Mouse (Mus musculus) embryonic facial prominence, embryonic 15.5 days (tissue): ENCODE results near the gene Selenoo. TPM values are rescaled to one million over a fixed set of nuclear protein-coding genes. Genes with fewer than 3 reads are reported as not detected.

Experiments
- ATAC-seq: fragments of 200-750 bp; cut with Nextera tagmentation; 2 replicates; pipeline ENCODE4 v1.8.0; 2017; ENCODE audit warnings: low read depth, moderate TSS enrichment; ENCODE audit not compliant: insufficient number of reproducible peaks, low FRiP score, low TSS enrichment
- H3K27ac ChIP-seq: fragments of 300-500 bp; sonication (generic); replicated peaks from 2 replicates; pipeline ENCODE4 v1.5.1; 2015; ENCODE audit warnings: mild to moderate bottlenecking, inconsistent platforms
- H3K27me3 ChIP-seq: fragments of 300-500 bp; sonication (generic); 2 replicates; pipeline ENCODE4 v1.6.1; 2015; ENCODE audit warnings: inconsistent platforms
- H3K36me3 ChIP-seq: fragments of 300-500 bp; sonication (generic); 2 replicates; pipeline ENCODE4 v1.6.1; 2015; ENCODE audit warnings: mild to moderate bottlenecking, inconsistent platforms
- H3K4me1 ChIP-seq: fragments of 300-500 bp; sonication (generic); 2 replicates; pipeline ENCODE4 v1.6.1; 2015; ENCODE audit warnings: inconsistent platforms
- H3K4me2 ChIP-seq: fragments of 300-500 bp; sonication (generic); replicated peaks from 2 replicates; pipeline ENCODE4 v1.6.1; 2015; ENCODE audit warnings: mild to moderate bottlenecking, inconsistent platforms
- H3K4me3 ChIP-seq: fragments of 300-500 bp; sonication (generic); replicated peaks from 2 replicates; pipeline ENCODE4 v1.5.1; 2015; ENCODE audit warnings: mild to moderate bottlenecking, inconsistent platforms
- H3K9ac ChIP-seq: fragments of 300-500 bp; sonication (generic); 2 replicates; pipeline ENCODE4 v1.6.1; 2015; ENCODE audit warnings: inconsistent platforms
- H3K9me3 ChIP-seq: fragments of 300-500 bp; sonication (generic); replicated peaks from 2 replicates; pipeline ENCODE4 v1.6.1; 2016; ENCODE audit warnings: inconsistent platforms
- WGBS: fragments of 180-500 bp; shearing (Covaris S2); methylation state at CpG from one replicate; pipeline ENCODE4 v1.1.7; 2015; 5-methylcytosine and 5-hydroxymethylcytosine counted together
- polyA plus RNA-seq: library from polyadenylated mRNA; unstranded; fragments of >200 nt; fragmentation: Nextera tagmentation; extraction: Ambion mirVana; gene quantifications from 2 replicates; pipeline ENCODE4 v1.2.1, GENCODE M21; 2015

The Selenoo gene
- polyA plus RNA-seq, 1 experiment from 2014 or later, result 20.7 TPM

DNA sequence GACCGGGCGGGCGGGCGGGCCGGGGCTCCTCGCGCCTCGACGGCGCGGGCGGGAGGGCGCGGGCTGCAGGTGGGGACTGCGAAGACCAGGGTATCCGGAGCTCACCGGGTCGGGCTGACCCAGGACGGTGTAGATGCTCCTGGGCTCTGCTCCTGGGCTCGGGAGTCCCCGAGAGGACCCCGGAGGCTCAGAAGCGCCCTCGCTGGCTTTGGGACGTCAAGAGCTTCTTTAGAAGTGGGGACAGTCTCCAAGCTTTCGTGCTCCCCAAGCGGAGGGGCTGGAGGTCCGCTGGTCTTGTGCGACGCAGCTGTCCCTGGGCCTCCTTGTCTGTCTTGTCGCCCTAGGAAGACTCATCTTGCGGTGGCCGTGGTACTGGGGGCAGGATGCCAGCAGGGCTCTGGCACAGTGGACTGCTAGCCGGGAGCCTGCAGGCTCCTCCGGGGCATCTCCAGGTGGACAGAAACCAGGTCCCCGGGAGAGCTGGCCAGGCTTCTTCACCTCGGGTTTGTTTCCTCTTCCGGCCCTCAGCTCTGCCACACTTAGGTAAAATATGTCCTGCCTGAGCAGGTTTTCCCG is 12.6 kb upstream of the Selenoo start:
- Histone ChIP-seq H3K4me2 (peak overlapping the region; percentile 89), H3K36me3 (peaks cover 5% of the 10 kb centered on the region), H3K4me1 (peaks cover 40% of the 10 kb centered on the region), H3K27me3 (no peaks in the 10 kb centered on the region), H3K9ac (peak overlapping the region; percentile 93), H3K4me3 (peak overlapping the region; percentile 78), H3K9me3 (no peaks in the 10 kb centered on the region), H3K27ac (peak overlapping the region; percentile 88)
- WGBS, result 0% methylated on average over 38 of the region's 39 CpGs
- peak; percentile 49 for ATAC-seq

DNA sequence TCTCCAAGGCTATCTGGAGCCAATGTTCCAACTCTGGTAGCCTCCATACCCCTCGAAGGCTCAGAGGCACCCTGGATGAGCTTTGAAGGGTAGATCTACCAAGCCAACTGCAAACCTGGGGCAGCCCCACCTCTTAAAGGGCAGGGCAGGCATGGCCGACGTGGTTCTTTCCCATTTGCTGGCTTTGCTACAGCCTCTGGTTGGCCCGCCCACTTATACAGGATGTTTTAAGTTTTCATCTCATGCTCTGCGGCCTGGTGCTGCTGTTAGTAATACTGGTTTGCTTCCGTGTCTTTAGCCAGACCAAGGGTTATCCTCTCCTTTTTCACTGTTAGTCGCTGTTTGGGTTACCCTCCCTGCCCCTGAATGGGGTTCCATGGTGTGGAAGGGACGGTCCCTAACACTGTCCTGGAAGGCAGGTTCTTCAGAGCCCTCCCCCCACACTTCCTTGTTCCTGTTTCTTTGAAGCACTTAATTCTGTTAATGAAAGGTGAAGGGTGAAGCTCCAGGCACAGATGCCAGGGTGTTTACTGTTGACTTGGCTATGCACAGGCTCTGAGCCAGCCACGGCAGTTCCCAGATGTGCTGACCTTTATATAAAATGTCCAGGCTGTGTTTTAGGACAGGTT is 10.6 kb upstream of the Selenoo start:
- H3K4me3 ChIP-seq, result no peak overlapping the region
- H3K9ac ChIP-seq, result no peak overlapping the region
- H3K4me2 ChIP-seq, result peak overlapping the region; percentile 89
- no peak for ATAC-seq
- peaks cover 40% of the 10 kb centered on the region for H3K4me1 ChIP-seq
- H3K9me3 ChIP-seq, result no peaks in the 10 kb centered on the region
- 50% methylated on average over 9 of the region's 9 CpGs for WGBS
- peaks cover 25% of the 10 kb centered on the region for H3K36me3 ChIP-seq
- 0 out of 2 replicates have a peak overlapping the region, but pooled peaks have one; percentile 11 for H3K27ac ChIP-seq
- H3K27me3 ChIP-seq, result no peaks in the 10 kb centered on the region

DNA sequence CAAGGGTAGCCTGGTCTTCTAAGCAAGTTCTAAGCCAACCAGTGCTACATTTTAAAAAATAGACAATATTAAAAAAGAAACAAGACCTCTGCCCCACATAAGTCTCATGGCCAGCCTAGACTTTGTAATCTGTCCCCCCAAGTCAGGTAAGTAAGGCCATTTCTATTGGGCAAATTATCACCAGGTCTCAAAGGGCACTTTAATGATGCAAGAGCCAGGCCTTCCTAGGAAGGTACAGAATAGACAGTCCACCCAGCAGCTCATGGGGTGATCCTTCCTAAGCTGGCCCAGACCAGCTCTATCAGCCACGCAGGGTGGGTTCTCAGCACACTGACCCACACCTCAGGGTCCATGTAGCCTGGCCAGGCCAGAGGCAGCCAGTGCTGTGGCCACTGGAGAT is 5.0 kb upstream of the Selenoo start:
- no peak overlapping the region for H3K4me2 ChIP-seq
- no peak for ATAC-seq
- H3K27ac ChIP-seq, result no peak overlapping the region
- H3K27me3 ChIP-seq, result no peaks in the 10 kb centered on the region
- H3K4me3 ChIP-seq, result no peak overlapping the region
- peaks cover 11% of the 10 kb centered on the region for H3K4me1 ChIP-seq
- peaks cover 58% of the 10 kb centered on the region for H3K36me3 ChIP-seq
- no peaks in the 10 kb centered on the region for H3K9me3 ChIP-seq
- 100% methylated on average over 1 of the region's 1 CpGs for WGBS
- no peak overlapping the region for H3K9ac ChIP-seq

DNA sequence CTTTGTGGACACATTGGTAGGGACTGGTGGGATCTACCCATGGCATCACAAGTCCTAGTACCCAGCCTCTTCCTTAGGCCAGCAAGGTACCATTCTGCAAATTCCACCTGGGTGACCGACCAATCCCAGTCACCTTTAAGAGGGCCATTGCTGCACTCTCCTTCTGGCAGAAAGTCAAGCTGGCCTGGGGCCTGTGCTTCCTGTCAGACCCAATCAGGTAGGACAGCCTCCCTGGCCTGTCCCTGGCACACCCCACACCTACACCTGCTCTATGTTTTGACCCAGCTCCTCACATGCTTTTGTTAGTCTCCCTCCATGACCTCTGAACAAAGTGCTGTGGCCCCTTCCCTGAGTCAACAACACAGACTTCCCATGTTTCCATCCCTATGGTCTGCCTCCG is 4.1 kb upstream of the Selenoo start:
- no peaks in the 10 kb centered on the region for H3K27me3 ChIP-seq
- no peak overlapping the region for H3K9ac ChIP-seq
- no peak overlapping the region for H3K27ac ChIP-seq
- ATAC-seq, result no peak
- no peaks in the 10 kb centered on the region for H3K9me3 ChIP-seq
- no peak overlapping the region for H3K4me3 ChIP-seq
- H3K4me1 ChIP-seq, result peaks cover 16% of the 10 kb centered on the region
- H3K36me3 ChIP-seq, result peaks cover 58% of the 10 kb centered on the region
- H3K4me2 ChIP-seq, result no peak overlapping the region
- 88% methylated on average over 2 of the region's 2 CpGs for WGBS

GRCm38 (mm10) chr15:89089248-89090051 is 566 bp downstream of the Selenoo start:
- H3K36me3 ChIP-seq, result peaks cover 46% of the 10 kb centered on the region
- H3K9ac ChIP-seq, result peak overlapping the region; percentile 88
- ATAC-seq, result peak; percentile 25; the same call in 1 of the 2 replicates
- peak overlapping the region; percentile 95 for H3K4me2 ChIP-seq
- no peaks in the 10 kb centered on the region for H3K9me3 ChIP-seq
- H3K4me3 ChIP-seq, result peak overlapping the region; percentile 75
- H3K27me3 ChIP-seq, result no peaks in the 10 kb centered on the region
- H3K4me1 ChIP-seq, result peaks cover 26% of the 10 kb centered on the region
- H3K27ac ChIP-seq, result peak overlapping the region; percentile 71; the same call in 1 of the 2 replicates
- WGBS, result 2% methylated on average over 61 of the region's 68 CpGs

DNA sequence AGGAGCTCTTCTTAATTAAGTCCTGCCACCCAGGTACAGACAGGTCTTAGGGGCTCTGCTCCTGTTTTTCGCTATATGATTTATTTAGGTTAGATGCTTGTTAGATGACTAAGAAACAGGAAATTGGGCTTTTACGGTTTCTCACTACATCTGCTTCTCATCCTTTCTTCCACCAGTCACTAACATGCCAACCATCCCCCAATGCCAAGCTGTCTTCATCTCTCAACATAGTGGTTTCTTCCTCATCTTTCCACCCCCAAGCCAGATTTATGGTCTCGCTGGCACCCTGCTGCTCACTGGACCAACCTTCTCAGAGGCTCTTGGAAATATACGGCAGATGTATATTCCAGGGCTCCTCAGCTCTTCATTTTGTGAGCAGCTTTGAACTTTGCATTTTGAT is 1.8 kb downstream of the Selenoo start:
- Histone ChIP-seq H3K9ac (no peak overlapping the region), H3K4me1 (peaks cover 26% of the 10 kb centered on the region), H3K27ac (no peak overlapping the region), H3K9me3 (no peaks in the 10 kb centered on the region), H3K4me3 (no peak overlapping the region), H3K27me3 (no peaks in the 10 kb centered on the region), H3K4me2 (peak overlapping the region; percentile 95), H3K36me3 (peaks cover 46% of the 10 kb centered on the region)
- 69% methylated on average over 4 of the region's 4 CpGs for WGBS
- no peak for ATAC-seq

DNA sequence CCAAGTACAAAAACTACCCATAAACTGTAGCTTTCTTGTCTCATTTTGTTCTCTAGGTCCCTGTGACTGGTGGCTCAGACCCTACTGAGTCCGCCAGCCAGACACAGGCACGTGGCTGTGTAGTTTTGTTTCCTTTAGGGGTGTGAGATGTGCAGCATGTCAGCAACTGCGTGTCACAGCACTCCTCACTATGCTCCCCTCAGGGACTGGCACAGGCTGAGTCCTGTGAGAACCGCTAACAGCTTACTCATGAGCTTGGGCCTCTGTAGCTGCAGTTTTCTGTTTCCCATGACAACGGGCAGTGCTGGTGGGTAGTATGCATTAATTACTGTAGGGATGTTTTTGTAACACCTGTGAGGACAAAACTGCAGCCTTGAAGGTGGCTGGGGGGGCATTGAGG is 3.3 kb downstream of the Selenoo start:
- no peak for ATAC-seq
- Histone ChIP-seq H3K4me2 (no peak overlapping the region), H3K27me3 (no peaks in the 10 kb centered on the region), H3K36me3 (peaks cover 51% of the 10 kb centered on the region), H3K4me1 (peaks cover 26% of the 10 kb centered on the region), H3K9me3 (no peaks in the 10 kb centered on the region), H3K4me3 (no peak overlapping the region), H3K9ac (no peak overlapping the region), H3K27ac (no peak overlapping the region)
- WGBS, result 77% methylated on average over 5 of the region's 5 CpGs

DNA sequence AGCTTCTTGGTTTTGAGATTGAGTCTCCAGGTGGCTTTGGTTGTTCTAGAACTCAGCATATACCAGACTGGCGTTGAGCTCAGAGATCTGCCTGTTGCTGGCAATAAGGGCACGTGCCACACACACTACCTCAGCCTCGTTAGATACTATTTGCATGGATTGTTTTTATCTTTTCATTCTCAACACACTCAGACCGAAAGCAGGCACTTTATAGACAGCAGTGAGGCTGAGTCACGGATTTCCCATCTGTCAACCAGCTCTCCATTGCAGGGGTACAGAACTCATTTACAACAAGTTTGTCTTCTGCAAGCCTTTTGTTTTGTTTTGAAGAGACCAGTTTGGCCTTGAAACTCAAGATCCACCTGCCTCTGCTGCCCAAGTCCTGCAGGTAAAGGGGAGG is 8.6 kb downstream of the Selenoo start:
- H3K4me3 ChIP-seq, result no peak overlapping the region
- WGBS, result 94% methylated on average over 5 of the region's 5 CpGs
- H3K27me3 ChIP-seq, result no peaks in the 10 kb centered on the region
- ATAC-seq, result no peak
- H3K4me1 ChIP-seq, result no peaks in the 10 kb centered on the region
- H3K36me3 ChIP-seq, result peaks cover 100% of the 10 kb centered on the region
- H3K9ac ChIP-seq, result no peak overlapping the region
- no peak overlapping the region for H3K27ac ChIP-seq
- H3K9me3 ChIP-seq, result no peaks in the 10 kb centered on the region
- no peak overlapping the region for H3K4me2 ChIP-seq

GRCm38 (mm10) chr15:89098616-89099015 is 9.7 kb downstream of the Selenoo start:
- no peak overlapping the region for H3K4me2 ChIP-seq
- H3K36me3 ChIP-seq, result peaks cover 100% of the 10 kb centered on the region
- H3K27ac ChIP-seq, result no peak overlapping the region
- H3K9ac ChIP-seq, result no peak overlapping the region
- H3K9me3 ChIP-seq, result no peaks in the 10 kb centered on the region
- no peak overlapping the region for H3K4me3 ChIP-seq
- H3K4me1 ChIP-seq, result no peaks in the 10 kb centered on the region
- no peak for ATAC-seq
- no peaks in the 10 kb centered on the region for H3K27me3 ChIP-seq
- 86% methylated on average over 7 of the region's 7 CpGs for WGBS

DNA sequence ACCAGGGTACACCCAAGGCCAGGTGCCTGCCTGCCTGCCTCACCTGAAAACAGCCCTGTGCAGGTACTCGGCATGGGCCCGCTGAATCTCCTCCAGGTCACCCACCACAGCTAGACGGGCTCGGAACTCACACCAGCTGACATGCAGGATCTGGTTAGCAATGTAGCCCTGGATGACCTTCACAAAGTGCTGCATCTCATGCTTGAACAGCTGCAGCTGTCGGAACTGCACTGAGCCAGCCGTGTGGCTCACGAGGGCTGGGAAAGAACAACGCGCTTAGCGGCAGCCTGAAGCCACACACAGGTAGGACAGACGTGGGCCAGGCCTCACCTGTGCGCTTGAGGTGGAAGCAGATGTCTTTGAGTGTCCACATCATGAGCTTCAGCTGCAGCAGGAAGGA is 11.9 kb downstream of the Selenoo start:
- H3K4me3 ChIP-seq, result no peak overlapping the region
- H3K27ac ChIP-seq, result no peak overlapping the region
- 85% methylated on average over 12 of the region's 12 CpGs for WGBS
- H3K27me3 ChIP-seq, result no peaks in the 10 kb centered on the region
- H3K9ac ChIP-seq, result no peak overlapping the region
- peaks cover 100% of the 10 kb centered on the region for H3K36me3 ChIP-seq
- no peaks in the 10 kb centered on the region for H3K4me1 ChIP-seq
- no peak overlapping the region for H3K4me2 ChIP-seq
- no peak for ATAC-seq
- no peaks in the 10 kb centered on the region for H3K9me3 ChIP-seq

DNA sequence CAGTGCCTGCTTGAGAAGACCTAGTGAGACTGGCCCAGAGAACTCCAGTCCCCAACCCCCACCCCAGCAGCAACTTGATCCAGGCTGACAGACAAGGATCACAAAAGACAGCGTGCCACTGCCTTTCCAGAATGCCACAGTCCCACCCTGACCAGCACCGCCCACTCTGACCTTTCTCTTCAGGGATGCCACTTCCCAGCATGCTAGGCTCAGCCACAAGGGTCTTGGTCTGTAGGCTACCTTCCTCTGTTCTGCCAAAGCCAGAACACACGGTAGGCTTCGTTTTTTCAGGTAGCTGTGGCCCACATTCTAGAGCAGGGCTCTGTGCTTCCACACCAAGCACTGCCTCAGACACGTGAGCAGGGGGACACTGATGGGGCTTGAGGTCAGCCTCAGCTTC is 13.8 kb downstream of the Selenoo start:
- Histone ChIP-seq H3K27ac (no peak overlapping the region), H3K36me3 (peaks cover 100% of the 10 kb centered on the region), H3K9me3 (no peaks in the 10 kb centered on the region), H3K4me1 (no peaks in the 10 kb centered on the region), H3K27me3 (no peaks in the 10 kb centered on the region), H3K9ac (no peak overlapping the region), H3K4me3 (no peak overlapping the region), H3K4me2 (no peak overlapping the region)
- no peak for ATAC-seq
- WGBS, result 73% methylated on average over 5 of the region's 5 CpGs
